Mouse (Mus musculus) heart, embryonic 15.5 days (tissue): ENCODE results near the gene Sap18. TPM values are rescaled to one million over a fixed set of nuclear protein-coding genes. Genes with fewer than 3 reads are reported as not detected.

ENCODE experiments used
- ATAC-seq: fragments of 200-750 bp; cut with Nextera tagmentation; replicated peaks from 2 replicates; pipeline ENCODE4 v1.8.0; 2017; ENCODE audit warnings: low read depth, moderate TSS enrichment; ENCODE audit not compliant: insufficient number of reproducible peaks, insufficient read depth, low FRiP score
- H3K27ac ChIP-seq: fragments of 300-500 bp; sonication (generic); 2 replicates; pipeline ENCODE4 v1.5.1; 2015; ENCODE audit warnings: mild to moderate bottlenecking, inconsistent platforms
- H3K27me3 ChIP-seq: fragments of 300-500 bp; sonication (generic); 2 replicates; pipeline ENCODE4 v1.6.1; 2015; ENCODE audit warnings: inconsistent platforms
- H3K36me3 ChIP-seq: fragments of 300-500 bp; sonication (generic); 2 replicates; pipeline ENCODE4 v1.6.1; 2015; ENCODE audit warnings: mild to moderate bottlenecking, inconsistent platforms
- H3K4me1 ChIP-seq: fragments of 300-500 bp; sonication (generic); replicated peaks from 2 replicates; pipeline ENCODE4 v1.6.1; 2015; ENCODE audit warnings: inconsistent platforms
- H3K4me2 ChIP-seq: fragments of 300-500 bp; sonication (generic); 2 replicates; pipeline ENCODE4 v1.6.1; 2015; ENCODE audit warnings: inconsistent platforms, mild to moderate bottlenecking, moderate library complexity
- H3K4me3 ChIP-seq: fragments of 300-500 bp; sonication (generic); 2 replicates; pipeline ENCODE4 v1.5.1; 2015; ENCODE audit warnings: mild to moderate bottlenecking, inconsistent platforms
- H3K9ac ChIP-seq: fragments of 300-500 bp; sonication (generic); 2 replicates; pipeline ENCODE4 v1.6.1; 2015; ENCODE audit warnings: mild to moderate bottlenecking, inconsistent platforms
- H3K9me3 ChIP-seq: fragments of 300-500 bp; sonication (generic); replicated peaks from 2 replicates; pipeline ENCODE4 v1.6.1; 2016; ENCODE audit warnings: inconsistent platforms
- WGBS: fragments of 180-500 bp; shearing (Covaris S2); methylation state at CpG from one replicate; pipeline ENCODE4 v1.1.7; 2015; ENCODE audit warnings: mixed read lengths; 5-methylcytosine and 5-hydroxymethylcytosine counted together
- polyA plus RNA-seq: library from polyadenylated mRNA; unstranded; fragments of >200 nt; fragmentation: Nextera tagmentation; extraction: Ambion mirVana; gene quantifications from 2 replicates; pipeline ENCODE4 v1.2.1, GENCODE M21; 2015

Gene Sap18
- polyA plus RNA-seq, 1 experiment from 2014 or later = 17.3 TPM

GRCm38 (mm10) chr14:57787406-57787805, 10.6 kb upstream of the Sap18 start:
- no peaks in the 10 kb centered on the region for H3K36me3 ChIP-seq
- H3K27ac ChIP-seq = no peak overlapping the region
- no peak overlapping the region for H3K4me2 ChIP-seq
- no peaks in the 10 kb centered on the region for H3K9me3 ChIP-seq
- no peaks in the 10 kb centered on the region for H3K4me1 ChIP-seq
- no peak overlapping the region for H3K4me3 ChIP-seq
- 41% methylated on average over 4 of the region's 4 CpGs for WGBS
- ATAC-seq = no peak
- no peaks in the 10 kb centered on the region for H3K27me3 ChIP-seq
- H3K9ac ChIP-seq = no peak overlapping the region

DNA sequence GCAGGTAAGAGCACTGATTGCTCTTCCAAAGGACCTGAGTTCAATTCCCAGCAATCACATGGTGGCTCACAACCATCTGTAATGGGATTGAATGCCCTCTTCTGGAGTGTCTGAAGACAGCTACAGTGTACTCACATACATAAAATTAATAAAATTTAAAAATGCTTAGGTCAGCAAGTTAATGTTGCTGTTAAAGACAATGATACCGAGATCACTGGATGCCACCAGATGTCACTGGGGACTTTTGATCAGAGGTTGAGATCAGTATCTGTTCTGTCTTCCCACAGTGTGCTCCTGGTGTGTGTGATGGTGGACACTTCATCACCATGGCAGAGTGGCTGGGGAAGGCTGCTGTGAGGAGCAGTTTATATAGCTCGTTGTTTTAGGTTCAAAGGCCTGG, 8.7 kb upstream of the Sap18 start:
- no peaks in the 10 kb centered on the region for H3K36me3 ChIP-seq
- H3K9me3 ChIP-seq = no peaks in the 10 kb centered on the region
- H3K9ac ChIP-seq = no peak overlapping the region
- no peak overlapping the region for H3K4me2 ChIP-seq
- ATAC-seq = no peak
- H3K27me3 ChIP-seq = no peaks in the 10 kb centered on the region
- no peak overlapping the region for H3K27ac ChIP-seq
- H3K4me1 ChIP-seq = no peaks in the 10 kb centered on the region
- 72% methylated on average over 2 of the region's 2 CpGs for whole genome bisulfite sequencing
- no peak overlapping the region for H3K4me3 ChIP-seq

- WGBS = 88% methylated on average over 9 of the region's 9 CpGs
Observed at GRCm38 (mm10) chr14:57789759-57790158, 8.2 kb upstream of the Sap18 start.

DNA sequence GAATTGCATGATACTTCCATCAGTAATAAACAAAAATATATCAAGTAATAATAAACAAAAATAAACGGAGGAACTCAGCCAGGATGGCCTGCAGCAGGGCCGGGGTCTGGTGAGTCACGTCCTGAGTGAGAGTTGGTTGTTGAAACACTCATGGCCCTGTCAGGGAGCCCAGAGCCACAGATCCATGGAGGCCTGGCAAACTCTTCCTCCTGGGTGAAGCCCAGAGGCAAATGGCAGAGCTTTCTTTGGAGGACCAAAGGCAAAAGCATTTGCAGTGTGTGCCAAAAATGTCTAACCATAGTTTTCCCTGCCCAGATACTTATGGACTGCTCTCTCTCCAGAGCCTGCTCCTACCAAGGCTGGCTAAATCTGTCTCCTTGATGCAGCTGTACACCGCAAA, 6.8 kb upstream of the Sap18 start:
- H3K27ac ChIP-seq = no peak overlapping the region
- 68% methylated on average over 4 of the region's 4 CpGs for WGBS
- no peaks in the 10 kb centered on the region for H3K27me3 ChIP-seq
- no peaks in the 10 kb centered on the region for H3K36me3 ChIP-seq
- H3K4me3 ChIP-seq = no peak overlapping the region
- H3K4me1 ChIP-seq = no peaks in the 10 kb centered on the region
- H3K9me3 ChIP-seq = no peaks in the 10 kb centered on the region
- no peak overlapping the region for H3K4me2 ChIP-seq
- ATAC-seq = no peak
- no peak overlapping the region for H3K9ac ChIP-seq

More at GRCm38 (mm10) chr14:57789759-57790158, 8.2 kb upstream of the Sap18 start:
- Histone ChIP-seq H3K27ac (no peak overlapping the region), H3K36me3 (no peaks in the 10 kb centered on the region), H3K4me2 (no peak overlapping the region), H3K27me3 (no peaks in the 10 kb centered on the region), H3K4me3 (no peak overlapping the region), H3K9ac (no peak overlapping the region), H3K9me3 (no peaks in the 10 kb centered on the region), H3K4me1 (no peaks in the 10 kb centered on the region)
- ATAC-seq = no peak

- WGBS = 15% methylated on average over 7 of the region's 7 CpGs
- peak overlapping the region; percentile 87 for H3K4me2 ChIP-seq
- peak overlapping the region; percentile 86 for H3K4me3 ChIP-seq
- peak; percentile 11; the same call in 1 of the 2 replicates for ATAC-seq
- peaks cover 19% of the 10 kb centered on the region for H3K4me1 ChIP-seq
- no peaks in the 10 kb centered on the region for H3K9me3 ChIP-seq
- peaks cover 4% of the 10 kb centered on the region for H3K36me3 ChIP-seq
- H3K9ac ChIP-seq = peak overlapping the region; percentile 83; the same call in 1 of the 2 replicates
- H3K27ac ChIP-seq = peak overlapping the region; percentile 59; the same call in 1 of the 2 replicates
- H3K27me3 ChIP-seq = no peaks in the 10 kb centered on the region
Observed at GRCm38 (mm10) chr14:57797551-57797950, 429 bp upstream of the Sap18 start.

DNA sequence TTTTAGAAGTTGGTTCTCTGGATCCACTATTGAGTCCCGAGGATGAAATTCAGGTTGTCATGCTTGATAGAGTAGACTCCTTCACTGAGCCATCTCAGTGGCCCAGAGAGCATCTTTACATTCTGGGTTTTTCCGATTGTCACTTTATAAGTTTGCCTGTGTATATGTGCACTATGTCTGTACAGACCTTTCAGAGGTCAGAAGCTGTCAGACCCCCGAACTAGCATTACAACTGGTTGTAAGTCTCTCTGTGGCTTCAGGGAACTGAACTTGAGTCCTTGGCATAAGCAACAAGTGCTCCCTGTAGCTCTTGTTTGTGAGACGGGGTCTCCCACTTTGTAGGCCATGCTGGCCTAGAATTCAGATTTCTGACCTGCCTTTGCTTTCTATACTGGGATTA, 5.8 kb downstream of the Sap18 start:
- H3K4me3 ChIP-seq = no peak overlapping the region
- peaks cover 17% of the 10 kb centered on the region for H3K4me1 ChIP-seq
- H3K27ac ChIP-seq = no peak overlapping the region
- ATAC-seq = no peak
- H3K9ac ChIP-seq = no peak overlapping the region
- no peaks in the 10 kb centered on the region for H3K27me3 ChIP-seq
- H3K9me3 ChIP-seq = no peaks in the 10 kb centered on the region
- H3K4me2 ChIP-seq = no peak overlapping the region
- peaks cover 53% of the 10 kb centered on the region for H3K36me3 ChIP-seq
- WGBS = 83% methylated on average over 4 of the region's 4 CpGs

DNA sequence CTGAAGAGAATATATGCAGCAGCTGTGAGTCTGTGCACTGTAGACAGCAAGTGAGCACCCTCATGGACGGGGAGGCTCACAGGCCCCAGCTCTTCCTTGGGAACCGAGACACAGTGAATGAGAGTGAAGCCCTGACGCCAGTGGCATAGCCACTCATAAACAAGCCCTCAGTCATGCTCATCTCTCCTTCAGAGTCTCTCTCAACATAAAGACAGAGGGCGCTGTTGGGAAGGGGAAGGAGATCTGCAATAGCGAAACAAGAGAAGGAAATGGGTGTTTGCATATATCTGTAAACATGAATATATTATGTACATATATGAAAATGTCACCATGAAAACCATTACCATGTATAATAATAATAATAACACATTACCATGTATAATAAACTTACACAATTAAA, 10.6 kb downstream of the Sap18 start:
- H3K36me3 ChIP-seq = peaks cover 77% of the 10 kb centered on the region
- ATAC-seq = no peak
- no peaks in the 10 kb centered on the region for H3K4me1 ChIP-seq
- no peak overlapping the region for H3K27ac ChIP-seq
- WGBS = 74% methylated on average over 5 of the region's 5 CpGs
- H3K27me3 ChIP-seq = no peaks in the 10 kb centered on the region
- no peak overlapping the region for H3K9ac ChIP-seq
- no peak overlapping the region for H3K4me3 ChIP-seq
- no peaks in the 10 kb centered on the region for H3K9me3 ChIP-seq
- no peak overlapping the region for H3K4me2 ChIP-seq

- no peaks in the 10 kb centered on the region for H3K9me3 ChIP-seq
- H3K36me3 ChIP-seq = peaks cover 68% of the 10 kb centered on the region
- H3K4me3 ChIP-seq = no peak overlapping the region
- WGBS = 68% methylated on average over 2 of the region's 2 CpGs
- H3K27me3 ChIP-seq = no peaks in the 10 kb centered on the region
- H3K27ac ChIP-seq = no peak overlapping the region
- H3K9ac ChIP-seq = no peak overlapping the region
- H3K4me2 ChIP-seq = no peak overlapping the region
- no peak for ATAC-seq
- no peaks in the 10 kb centered on the region for H3K4me1 ChIP-seq
Observed at GRCm38 (mm10) chr14:57810886-57811285, 12.9 kb downstream of the Sap18 start.

DNA sequence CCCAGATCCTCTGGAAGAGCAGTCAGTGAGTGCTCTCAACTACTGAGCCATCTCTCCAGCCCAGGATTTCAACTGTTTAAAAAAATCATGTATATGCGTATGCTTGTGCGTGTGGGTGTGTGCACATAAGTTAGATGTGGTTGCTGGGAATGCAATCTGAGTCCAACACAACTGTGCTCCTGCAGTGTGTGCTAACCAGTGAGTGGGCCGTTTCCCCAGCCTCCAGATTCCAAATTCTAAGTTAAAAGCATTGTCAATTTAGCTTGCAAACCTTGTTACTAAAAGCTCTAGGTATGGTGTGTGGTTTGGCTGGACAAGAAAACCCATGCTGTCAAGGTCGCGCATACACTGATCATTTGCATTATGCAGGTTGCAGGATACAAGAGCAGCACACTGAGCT, 13.9 kb downstream of the Sap18 start:
- WGBS = 95% methylated on average over 5 of the region's 5 CpGs
- H3K4me2 ChIP-seq = no peak overlapping the region
- H3K27me3 ChIP-seq = no peaks in the 10 kb centered on the region
- H3K36me3 ChIP-seq = peaks cover 66% of the 10 kb centered on the region
- H3K4me3 ChIP-seq = no peak overlapping the region
- no peaks in the 10 kb centered on the region for H3K9me3 ChIP-seq
- H3K4me1 ChIP-seq = no peaks in the 10 kb centered on the region
- no peak overlapping the region for H3K27ac ChIP-seq
- ATAC-seq = no peak
- no peak overlapping the region for H3K9ac ChIP-seq

- Histone ChIP-seq H3K27me3 (no peaks in the 10 kb centered on the region), H3K9me3 (no peaks in the 10 kb centered on the region), H3K36me3 (peaks cover 51% of the 10 kb centered on the region), H3K9ac (no peak overlapping the region), H3K4me2 (no peak overlapping the region), H3K4me3 (no peak overlapping the region), H3K4me1 (peaks cover 8% of the 10 kb centered on the region), H3K27ac (no peak overlapping the region)
- ATAC-seq = no peak
- WGBS = 44% methylated on average over 4 of the region's 4 CpGs
Observed at GRCm38 (mm10) chr14:57820839-57821238, 22.9 kb downstream of the Sap18 start.

DNA sequence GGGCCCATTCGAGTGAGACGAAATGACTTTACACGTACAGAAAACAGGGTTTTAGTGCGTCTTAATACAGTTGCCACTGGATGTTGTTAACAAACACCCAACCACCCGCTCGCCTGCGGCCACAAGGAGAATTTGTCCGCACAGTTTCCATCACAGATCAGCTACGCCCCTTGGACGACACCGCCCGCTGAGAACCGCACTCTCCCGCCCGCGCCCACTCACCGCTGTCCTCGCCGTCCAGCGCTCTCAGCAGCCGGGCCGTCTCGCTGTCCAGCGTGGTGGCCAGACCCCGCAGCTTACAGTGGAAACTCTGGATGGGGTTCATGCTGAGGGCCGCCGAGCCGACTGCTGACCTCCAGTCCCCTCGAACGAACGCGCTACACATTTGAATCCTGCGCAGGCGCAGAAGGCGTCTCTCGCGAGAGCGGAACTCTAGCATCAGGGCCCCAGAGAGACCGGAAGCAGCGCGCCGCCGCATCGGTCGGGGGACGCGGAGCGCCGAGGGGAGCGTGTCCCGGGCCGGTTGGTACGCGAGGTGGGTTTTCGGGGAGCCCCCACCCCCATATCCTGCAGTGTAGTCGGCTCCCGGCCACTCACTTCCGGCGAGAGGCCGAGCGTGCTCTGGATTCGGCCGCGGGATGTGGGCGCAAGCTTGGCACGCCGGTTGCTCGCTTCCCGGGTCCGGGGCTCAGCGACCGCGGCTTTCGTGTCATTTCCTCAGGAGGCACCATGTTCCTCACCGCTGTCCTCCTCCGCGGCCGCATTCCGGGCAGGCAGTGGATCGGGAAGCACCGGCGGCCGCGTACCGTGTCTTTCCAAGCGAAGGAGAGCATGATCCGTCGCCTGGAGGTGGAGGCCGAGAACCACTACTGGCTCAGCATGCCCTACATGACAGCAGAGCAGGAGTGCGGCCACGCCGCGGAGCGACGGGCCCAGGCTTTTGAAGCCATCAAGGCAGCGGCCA, 28.1 kb downstream of the Sap18 start, which contains the start of the genes Ska3 and Mrpl57:
Ska3 (minus strand) TSS at position 398 of the 964 bp plus-strand sequence.
Mrpl57 (plus strand) TSS at position 447 of the 964 bp plus-strand sequence.
- Histone ChIP-seq H3K27ac (peak within 1 kb of the TSS; percentile 93), H3K9me3 (no peaks in the 10 kb centered on the region), H3K4me2 (peak within 1 kb of the TSS; percentile 73), H3K4me1 (peaks cover 18% of the 10 kb centered on the region), H3K36me3 (peaks cover 20% of the 10 kb centered on the region), H3K4me3 (peak within 1 kb of the TSS; percentile 71), H3K27me3 (no peaks in the 10 kb centered on the region), H3K9ac (peak within 1 kb of the TSS; percentile 84)
- WGBS = under 1% methylated on average over 96 of the region's 96 CpGs
- peak; percentile 91 for ATAC-seq
